Mouse (Mus musculus) stomach, embryonic 16.5 days (tissue): ENCODE results near the gene Cd44. TPM values are rescaled to one million over a fixed set of nuclear protein-coding genes. Genes with fewer than 3 reads are reported as not detected.

Source experiments
- ATAC-seq: fragments of 200-750 bp; cut with Nextera tagmentation; 2 replicates; pipeline ENCODE4 v1.8.0; 2017; ENCODE audit warnings: moderate number of reproducible peaks, moderate TSS enrichment; ENCODE audit not compliant: insufficient read depth, low FRiP score
- H3K27ac ChIP-seq: fragments of 300-500 bp; sonication (generic); 2 replicates; pipeline ENCODE4 v1.5.1; 2014; ENCODE audit warnings: low read length
- H3K27me3 ChIP-seq: fragments of 300-500 bp; sonication (generic); 2 replicates; pipeline ENCODE4 v1.6.1; 2014; ENCODE audit warnings: low read length, control low read depth, mixed read lengths; ENCODE audit not compliant: control insufficient read depth, insufficient read depth
- H3K36me3 ChIP-seq: fragments of 300-500 bp; sonication (generic); 2 replicates; pipeline ENCODE4 v1.6.1; 2014; ENCODE audit warnings: low read length; ENCODE audit not compliant: control insufficient read depth, insufficient read depth
- H3K4me1 ChIP-seq: fragments of 300-500 bp; sonication (generic); 2 replicates; pipeline ENCODE4 v1.6.1; 2014; ENCODE audit warnings: low read length, control low read depth, mixed read lengths; ENCODE audit not compliant: control insufficient read depth, insufficient read depth
- H3K4me2 ChIP-seq: fragments of 300-500 bp; sonication (generic); 2 replicates; pipeline ENCODE4 v1.6.1; 2014; ENCODE audit warnings: low read depth, low read length, mixed read lengths
- H3K4me3 ChIP-seq: fragments of 300-500 bp; sonication (generic); replicated peaks from 2 replicates; pipeline ENCODE4 v1.5.1; 2014; ENCODE audit warnings: mild to moderate bottlenecking, low read length
- H3K9ac ChIP-seq: fragments of 300-500 bp; sonication (generic); 2 replicates; pipeline ENCODE4 v1.6.1; 2014; ENCODE audit warnings: low read length
- H3K9me3 ChIP-seq: fragments of 300-500 bp; sonication (generic); replicated peaks from 2 replicates; pipeline ENCODE4 v1.6.1; 2016; ENCODE audit warnings: low read length, control low read depth; ENCODE audit not compliant: control insufficient read depth
- WGBS: fragments of 180-500 bp; shearing (Covaris S2); extraction: QIAGEN DNeasy Blood & Tissue Kit; methylation state at CpG from one replicate; pipeline ENCODE4 v1.1.7; 2014; 5-methylcytosine and 5-hydroxymethylcytosine counted together
- polyA plus RNA-seq: library from polyadenylated mRNA; unstranded; fragments of >200 nt; fragmentation: Nextera tagmentation; extraction: Ambion mirVana; gene quantifications from 2 replicates; pipeline ENCODE4 v1.2.1, GENCODE M21; 2015

Gene Cd44
- polyA plus RNA-seq, 1 experiment from 2014 or later: 26.5 TPM

DNA sequence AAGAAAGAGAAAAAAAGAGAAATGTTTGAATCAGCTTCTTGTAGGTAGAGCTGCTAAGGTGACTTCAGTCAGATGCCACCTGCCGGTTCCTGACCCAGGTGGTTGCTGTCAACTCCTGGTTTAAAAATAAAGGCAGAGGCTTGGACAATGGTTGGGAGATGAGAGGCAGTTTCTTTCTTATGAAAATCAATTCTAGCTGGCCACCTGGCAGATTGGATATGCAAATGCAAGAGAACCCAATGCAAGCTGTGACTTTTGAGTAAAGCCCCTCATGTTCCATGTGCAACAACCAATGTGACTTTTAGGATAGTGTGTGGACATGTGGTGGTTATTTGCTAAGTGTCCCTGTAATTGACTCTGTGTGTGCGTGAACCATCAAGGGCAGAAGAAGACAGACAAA is 33.0 kb downstream of the Cd44 start:
- no peak overlapping the region for H3K27ac ChIP-seq
- H3K9me3 ChIP-seq: no peaks in the 10 kb centered on the region
- H3K27me3 ChIP-seq: no peaks in the 10 kb centered on the region
- peaks cover 10% of the 10 kb centered on the region for H3K4me1 ChIP-seq
- no peak overlapping the region for H3K4me3 ChIP-seq
- ATAC-seq: no peak
- H3K4me2 ChIP-seq: no peak overlapping the region
- WGBS: 78% methylated on average over 2 of the region's 2 CpGs
- no peaks in the 10 kb centered on the region for H3K36me3 ChIP-seq
- no peak overlapping the region for H3K9ac ChIP-seq

DNA sequence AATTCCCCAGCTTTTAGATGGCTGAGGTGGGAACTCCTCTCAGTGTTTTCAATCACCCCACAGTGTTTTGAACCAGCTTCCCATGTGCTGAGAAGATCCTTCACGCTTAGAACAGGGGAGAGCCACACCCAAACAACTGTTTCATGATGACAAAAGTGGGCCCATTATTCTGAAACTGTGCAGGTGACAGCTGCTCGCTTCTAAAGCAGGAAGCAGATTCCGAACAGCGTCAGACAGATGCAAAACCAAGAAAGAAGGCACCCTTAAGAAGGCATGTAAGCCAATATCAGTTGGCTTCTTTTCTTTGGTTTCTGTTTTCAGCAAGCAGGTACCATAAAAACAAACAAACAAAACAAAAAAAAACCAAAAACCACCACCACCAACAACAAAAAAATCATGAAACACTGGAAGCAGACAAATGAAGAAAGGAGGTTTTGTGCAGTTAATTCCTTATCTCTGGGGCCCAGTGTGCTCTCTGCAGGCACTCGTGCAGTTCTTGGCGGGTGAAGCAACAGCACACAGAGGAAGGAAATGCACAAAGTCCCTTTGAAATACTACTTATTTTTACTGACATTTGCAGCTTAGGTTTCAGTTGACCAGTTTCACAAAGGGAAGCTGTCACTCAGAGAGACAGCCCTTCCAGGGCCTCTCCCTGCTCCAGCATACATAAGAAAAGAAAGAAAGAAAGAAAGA is 33.9 kb downstream of the Cd44 start:
- H3K27ac ChIP-seq: peak overlapping the region; percentile 83

DNA sequence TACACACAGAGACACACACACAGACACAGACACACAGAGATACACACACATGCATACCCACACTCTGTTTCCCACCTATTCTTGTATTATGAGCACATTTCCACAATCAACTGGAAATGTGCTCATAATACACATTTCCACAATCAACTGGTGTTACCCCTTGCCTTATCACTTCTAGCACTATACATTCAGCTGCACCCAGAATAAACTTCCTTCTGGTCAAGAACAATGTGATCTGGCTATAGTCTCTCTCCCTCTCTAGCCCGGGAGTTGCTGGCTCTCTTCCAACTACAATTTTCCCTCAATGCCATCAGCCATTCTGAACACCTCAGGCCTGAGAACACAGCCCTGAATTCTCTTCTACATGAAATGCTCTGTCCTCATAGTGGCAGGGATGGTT is 34.9 kb downstream of the Cd44 start:
- Histone ChIP-seq H3K27ac (peak overlapping the region; percentile 83), H3K36me3 (no peaks in the 10 kb centered on the region)
- peak; percentile 76 for ATAC-seq

More for the DNA sequence above, 33.9 kb downstream of the Cd44 start:
- Histone ChIP-seq H3K4me3 (no peak overlapping the region), H3K9me3 (no peaks in the 10 kb centered on the region), H3K4me1 (peaks cover 10% of the 10 kb centered on the region), H3K4me2 (0 out of 2 replicates have a peak overlapping the region, but pooled peaks have one; percentile 3), H3K27me3 (no peaks in the 10 kb centered on the region), H3K9ac (no peak overlapping the region), H3K36me3 (no peaks in the 10 kb centered on the region)
- 44% methylated on average over 6 of the region's 6 CpGs for WGBS
- no peak for ATAC-seq

DNA sequence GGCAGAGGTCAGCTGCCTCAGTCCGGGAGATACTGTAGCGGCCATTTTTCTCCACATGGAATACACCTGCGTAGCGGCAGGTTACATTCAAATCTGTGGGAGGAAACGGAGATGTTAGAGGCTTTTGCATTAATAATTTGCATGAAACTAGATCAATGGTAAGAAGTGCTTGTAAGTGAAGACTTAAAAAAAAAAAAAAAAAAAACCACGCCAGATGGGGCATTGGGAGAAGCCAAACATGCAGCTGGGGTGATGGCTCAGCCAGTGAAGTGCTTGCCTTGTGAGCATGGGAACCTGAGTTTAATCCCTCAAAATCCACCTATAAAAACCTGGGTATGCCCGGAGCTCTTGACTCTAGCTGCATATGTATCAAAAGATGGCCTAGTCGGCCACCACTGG is 36.1 kb downstream of the Cd44 start:
- peaks cover 10% of the 10 kb centered on the region for H3K4me1 ChIP-seq
- no peak for ATAC-seq
- H3K9me3 ChIP-seq: no peaks in the 10 kb centered on the region
- H3K27ac ChIP-seq: no peak overlapping the region
- H3K27me3 ChIP-seq: no peaks in the 10 kb centered on the region
- 96% methylated on average over 8 of the region's 8 CpGs for WGBS
- no peaks in the 10 kb centered on the region for H3K36me3 ChIP-seq
- H3K4me3 ChIP-seq: no peak overlapping the region
- no peak overlapping the region for H3K9ac ChIP-seq
- H3K4me2 ChIP-seq: no peak overlapping the region

More for the DNA sequence above, 34.9 kb downstream of the Cd44 start:
- H3K27me3 ChIP-seq: no peaks in the 10 kb centered on the region
- no peak overlapping the region for H3K9ac ChIP-seq
- H3K4me2 ChIP-seq: no peak overlapping the region
- no peak overlapping the region for H3K4me3 ChIP-seq
- WGBS: 3% methylated on average over 1 of the region's 1 CpGs
- peaks cover 10% of the 10 kb centered on the region for H3K4me1 ChIP-seq
- no peaks in the 10 kb centered on the region for H3K9me3 ChIP-seq

DNA sequence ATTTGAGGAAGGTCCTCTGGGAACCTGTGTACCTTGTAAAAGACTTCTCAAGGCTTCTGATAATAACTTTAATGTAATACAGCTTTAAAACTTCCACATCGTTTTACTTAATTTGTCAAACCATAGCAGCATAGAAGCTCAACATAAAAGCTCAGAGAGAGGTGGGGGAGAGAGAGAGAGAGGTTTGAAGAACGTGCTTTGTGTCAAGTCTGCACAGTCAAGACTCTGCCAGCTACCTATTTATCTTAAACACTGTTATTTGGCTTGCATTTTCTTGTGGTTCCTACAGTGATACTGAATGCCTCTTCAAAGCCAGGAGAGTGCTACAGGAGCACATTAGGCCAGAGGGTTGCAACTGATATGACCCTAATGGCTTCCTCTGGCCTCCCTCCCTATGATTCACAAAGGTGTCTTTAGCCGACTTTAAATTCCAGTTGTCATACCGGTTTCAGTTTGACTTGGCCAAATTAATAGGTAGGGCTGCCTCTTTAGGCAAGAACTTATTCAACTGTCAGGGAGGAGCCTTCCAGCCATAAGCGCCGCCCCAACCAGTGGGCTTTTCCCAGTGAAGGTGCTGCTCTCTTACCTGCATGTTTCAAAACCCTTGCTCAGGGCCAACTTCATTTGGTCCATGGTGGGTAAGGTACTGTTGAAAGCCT is 36.6 kb downstream of the Cd44 start:
- H3K36me3 ChIP-seq: no peaks in the 10 kb centered on the region
- no peak overlapping the region for H3K27ac ChIP-seq
- H3K4me3 ChIP-seq: no peak overlapping the region
- no peaks in the 10 kb centered on the region for H3K27me3 ChIP-seq
- no peak for ATAC-seq
- no peak overlapping the region for H3K9ac ChIP-seq
- no peaks in the 10 kb centered on the region for H3K9me3 ChIP-seq
- H3K4me2 ChIP-seq: no peak overlapping the region
- peaks cover 10% of the 10 kb centered on the region for H3K4me1 ChIP-seq
- 62% methylated on average over 6 of the region's 6 CpGs for WGBS

DNA sequence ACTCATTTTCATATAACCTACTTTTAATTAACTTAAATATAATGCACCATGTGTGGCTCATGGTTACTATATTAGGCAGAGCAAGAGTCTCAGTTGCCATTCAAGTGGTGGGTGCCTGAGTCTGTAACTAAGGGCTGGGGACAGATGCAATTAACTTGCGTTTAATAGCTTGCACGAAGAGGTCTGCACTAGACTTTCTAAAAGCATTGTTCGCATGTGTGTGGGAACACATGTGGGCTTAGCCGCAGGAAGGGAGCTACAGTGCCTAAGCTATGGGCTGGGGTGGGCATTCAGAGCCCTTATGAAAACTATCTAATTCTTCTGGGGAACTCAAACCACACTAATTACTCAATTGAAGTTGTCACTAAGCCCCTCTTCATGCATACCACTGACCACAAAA is 37.4 kb downstream of the Cd44 start:
- Histone ChIP-seq H3K9me3 (no peaks in the 10 kb centered on the region), H3K27me3 (no peaks in the 10 kb centered on the region), H3K9ac (no peak overlapping the region), H3K36me3 (no peaks in the 10 kb centered on the region), H3K4me3 (no peak overlapping the region), H3K4me1 (peaks cover 10% of the 10 kb centered on the region), H3K27ac (no peak overlapping the region), H3K4me2 (no peak overlapping the region)
- 91% methylated on average over 4 of the region's 4 CpGs for WGBS
- ATAC-seq: no peak

DNA sequence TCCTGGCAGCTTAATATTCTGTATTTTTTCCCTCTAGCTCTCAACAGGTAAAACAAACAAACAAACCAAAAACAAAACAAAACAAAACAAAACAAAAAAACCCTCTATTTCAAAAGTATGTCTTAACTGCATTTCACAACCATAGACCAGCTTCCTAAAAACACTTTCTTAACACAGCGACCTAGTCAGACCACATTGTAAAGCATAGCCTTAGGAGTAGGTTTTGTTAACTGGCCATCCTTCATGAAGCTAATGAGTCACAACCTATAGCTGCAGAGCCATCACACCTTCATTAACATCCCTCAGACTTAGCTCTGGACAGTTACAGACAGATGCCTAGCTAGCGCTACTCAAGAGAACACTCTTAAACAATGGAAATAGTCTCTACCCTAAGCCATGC is 37.9 kb downstream of the Cd44 start:
- Histone ChIP-seq H3K36me3 (no peaks in the 10 kb centered on the region), H3K27me3 (no peaks in the 10 kb centered on the region), H3K4me1 (peaks cover 10% of the 10 kb centered on the region), H3K9me3 (no peaks in the 10 kb centered on the region), H3K4me2 (no peak overlapping the region), H3K27ac (no peak overlapping the region), H3K4me3 (no peak overlapping the region), H3K9ac (no peak overlapping the region)
- ATAC-seq: no peak
- WGBS: 88% methylated on average over 2 of the region's 2 CpGs

DNA sequence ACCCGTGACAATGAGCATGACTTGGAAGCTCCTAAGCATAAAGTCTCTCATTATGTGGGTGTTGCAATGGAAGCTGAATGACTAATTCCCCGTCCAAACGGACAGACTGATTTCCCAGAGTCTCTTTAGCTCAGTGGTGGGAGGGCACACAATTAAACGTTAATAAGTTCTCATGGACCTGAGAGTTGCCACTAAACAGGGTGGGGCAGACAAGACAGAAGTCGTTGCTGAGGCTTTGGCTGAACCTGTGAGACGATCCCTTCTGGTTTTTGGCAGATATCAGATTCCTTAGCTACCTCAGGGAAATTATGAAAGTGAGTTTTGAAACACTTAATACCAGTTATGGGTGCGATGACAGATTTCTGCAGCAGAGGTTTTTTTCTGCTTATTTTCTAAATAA is 38.8 kb downstream of the Cd44 start:
- H3K27me3 ChIP-seq: no peaks in the 10 kb centered on the region
- H3K36me3 ChIP-seq: no peaks in the 10 kb centered on the region
- no peak overlapping the region for H3K4me3 ChIP-seq
- H3K4me2 ChIP-seq: no peak overlapping the region
- H3K4me1 ChIP-seq: peaks cover 10% of the 10 kb centered on the region
- no peak overlapping the region for H3K27ac ChIP-seq
- ATAC-seq: no peak
- 72% methylated on average over 7 of the region's 7 CpGs for WGBS
- no peaks in the 10 kb centered on the region for H3K9me3 ChIP-seq
- no peak overlapping the region for H3K9ac ChIP-seq

DNA sequence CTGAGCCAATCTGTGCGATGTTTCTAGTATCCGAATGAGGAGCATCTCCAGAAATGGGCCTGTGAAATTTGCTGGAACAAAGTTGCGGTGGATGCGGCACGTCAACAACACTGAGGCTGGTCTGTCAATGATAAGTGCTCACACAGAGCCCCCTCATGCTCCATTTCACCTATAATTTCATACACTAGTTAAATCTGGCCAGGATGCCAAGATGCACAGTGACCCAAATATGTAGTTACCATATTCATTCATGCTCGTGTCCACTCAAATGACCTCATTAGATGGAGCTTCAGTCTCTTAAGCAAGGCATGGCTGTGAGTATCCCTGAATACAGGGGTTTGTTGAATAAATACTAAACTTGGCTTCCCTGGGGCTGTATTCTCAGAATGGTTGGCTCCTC is 43.2 kb downstream of the Cd44 start:
- H3K36me3 ChIP-seq: no peaks in the 10 kb centered on the region
- no peak overlapping the region for H3K27ac ChIP-seq
- no peak for ATAC-seq
- no peak overlapping the region for H3K4me3 ChIP-seq
- H3K9me3 ChIP-seq: no peaks in the 10 kb centered on the region
- no peak overlapping the region for H3K9ac ChIP-seq
- WGBS: 92% methylated on average over 6 of the region's 6 CpGs
- no peaks in the 10 kb centered on the region for H3K27me3 ChIP-seq
- no peak overlapping the region for H3K4me2 ChIP-seq
- H3K4me1 ChIP-seq: no peaks in the 10 kb centered on the region
